Mouse (Mus musculus): ENCODE data around the gene Nat8f4.
A peak's percentile ranks its signal among the peaks of the same experiment; 100 is the strongest.
"Not testable (repeated sequence)": the region's sequence is repeated elsewhere in the genome, so short reads cannot be mapped to it uniquely, and the experiment has no call there.

The Nat8f4 gene

DNA sequence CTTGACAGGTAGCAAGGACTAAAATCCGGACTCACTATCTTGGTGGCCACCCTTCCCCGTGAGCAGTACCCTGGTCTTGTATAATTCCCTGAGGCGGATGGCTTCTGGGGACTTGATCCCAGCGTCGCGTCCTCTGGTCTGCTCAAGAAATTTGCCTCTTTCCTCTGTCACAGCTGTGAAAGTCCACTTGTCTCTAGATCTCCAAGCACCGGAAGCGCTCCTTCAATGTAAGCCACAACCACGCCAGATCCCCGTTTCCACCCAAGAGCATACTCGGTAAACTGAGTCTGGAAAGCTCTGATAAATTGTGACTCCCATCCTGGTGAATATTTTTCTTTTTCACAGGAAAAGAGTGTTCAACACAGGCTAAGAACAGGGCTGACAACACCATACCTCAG is 10.5 kb upstream of the Nat8f4 start:
- no peak for TF ChIP-seq GATA4 (IDR thresholded peaks at IDR 0.05; ENCODE audit: insufficient replicate concordance, low read length)

DNA sequence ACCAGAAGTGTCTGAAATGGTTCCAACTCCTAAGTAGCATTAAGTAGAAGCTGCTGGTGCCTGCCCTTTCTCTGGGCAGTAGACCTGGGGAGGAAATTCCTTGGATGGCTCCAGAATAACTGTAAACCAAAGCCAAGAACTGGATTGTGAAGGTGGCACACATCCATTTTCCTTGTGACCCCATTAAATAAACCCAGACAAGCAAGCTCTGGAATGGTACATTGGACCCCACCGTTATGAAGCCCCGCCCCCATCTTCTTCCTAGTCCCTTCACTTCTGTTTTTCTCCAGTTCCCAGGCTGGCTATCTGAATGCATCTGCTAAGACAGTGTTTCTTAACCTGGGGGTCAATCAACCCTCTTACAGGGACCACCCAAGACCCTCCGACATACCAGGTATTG is 6.9 kb upstream of the Nat8f4 start, which contains the start of gene Tprkb:
Gene Tprkb, plus strand, starts transcription at position 279 of the 400 bp plus-strand sequence.
- no peak for TF ChIP-seq GATA4 (IDR thresholded peaks at IDR 0.05; ENCODE audit: insufficient replicate concordance, low read length)

DNA sequence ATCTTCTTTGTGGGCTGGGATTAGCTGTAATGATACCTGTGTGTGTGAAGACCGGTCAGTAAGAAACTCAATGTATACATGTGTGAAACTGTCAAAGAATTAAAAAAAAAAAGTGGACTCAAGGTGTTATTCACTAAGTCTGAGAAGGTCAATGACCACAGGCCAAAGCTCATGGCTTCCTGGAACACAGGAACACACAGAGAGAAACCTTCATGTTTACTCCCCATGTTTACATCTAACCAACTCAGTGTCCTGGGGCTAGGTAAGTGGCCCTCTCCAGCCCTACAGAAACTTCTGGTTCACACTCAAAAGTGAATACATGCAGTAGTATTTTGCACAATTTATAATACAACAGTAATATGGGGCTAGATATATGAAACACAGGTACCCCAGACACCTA is 5.0 kb upstream of the Nat8f4 start:
- TF ChIP-seq GATA4 (IDR thresholded peaks at IDR 0.05; ENCODE audit: insufficient replicate concordance, low read length): no peak

GRCm38 (mm10) chr6:85908341-85908740 is 3.7 kb upstream of the Nat8f4 start:
- no peak for TF ChIP-seq GATA4 (IDR thresholded peaks at IDR 0.05; ENCODE audit: insufficient replicate concordance, low read length)

DNA sequence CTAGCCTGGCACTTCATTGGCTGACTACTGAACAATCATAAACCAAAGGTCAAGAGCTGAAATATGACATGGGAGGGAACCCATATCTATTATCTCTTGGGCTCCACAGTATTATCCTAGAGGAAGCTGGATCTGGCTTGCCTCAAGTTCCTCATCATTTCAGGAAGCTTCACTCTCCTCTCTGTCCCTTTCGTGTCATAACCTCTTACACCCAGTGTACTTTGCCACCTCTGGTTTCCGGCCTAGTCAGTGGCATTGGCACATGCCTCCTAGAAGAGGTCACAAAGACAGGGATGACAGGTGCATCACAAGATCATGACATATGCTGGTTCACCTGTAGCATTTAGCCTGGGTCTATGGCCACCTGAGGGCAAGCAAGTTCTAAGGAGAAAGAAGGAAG is 2.4 kb downstream of the Nat8f4 start:
- no peak for TF ChIP-seq GATA4 (IDR thresholded peaks at IDR 0.05; ENCODE audit: insufficient replicate concordance, low read length)

- no peak for TF ChIP-seq GATA4 (IDR thresholded peaks at IDR 0.05; ENCODE audit: insufficient replicate concordance, low read length)
Measured at GRCm38 (mm10) chr6:85888961-85889360, 15.7 kb downstream of the Nat8f4 start.

GRCm38 (mm10) chr6:85884311-85884710 is 20.4 kb downstream of the Nat8f4 start:
- TF ChIP-seq GATA4 (IDR thresholded peaks at IDR 0.05; ENCODE audit: insufficient replicate concordance, low read length): no peak

GRCm38 (mm10) chr6:85869006-85869405 is 35.7 kb downstream of the Nat8f4 start, which contains the start of gene Nat8f2:
Gene Nat8f2, minus strand, starts transcription at chr6:85869158.
- TF ChIP-seq GATA4 (IDR thresholded peaks at IDR 0.05; ENCODE audit: insufficient replicate concordance, low read length): not testable (repeated sequence)

DNA sequence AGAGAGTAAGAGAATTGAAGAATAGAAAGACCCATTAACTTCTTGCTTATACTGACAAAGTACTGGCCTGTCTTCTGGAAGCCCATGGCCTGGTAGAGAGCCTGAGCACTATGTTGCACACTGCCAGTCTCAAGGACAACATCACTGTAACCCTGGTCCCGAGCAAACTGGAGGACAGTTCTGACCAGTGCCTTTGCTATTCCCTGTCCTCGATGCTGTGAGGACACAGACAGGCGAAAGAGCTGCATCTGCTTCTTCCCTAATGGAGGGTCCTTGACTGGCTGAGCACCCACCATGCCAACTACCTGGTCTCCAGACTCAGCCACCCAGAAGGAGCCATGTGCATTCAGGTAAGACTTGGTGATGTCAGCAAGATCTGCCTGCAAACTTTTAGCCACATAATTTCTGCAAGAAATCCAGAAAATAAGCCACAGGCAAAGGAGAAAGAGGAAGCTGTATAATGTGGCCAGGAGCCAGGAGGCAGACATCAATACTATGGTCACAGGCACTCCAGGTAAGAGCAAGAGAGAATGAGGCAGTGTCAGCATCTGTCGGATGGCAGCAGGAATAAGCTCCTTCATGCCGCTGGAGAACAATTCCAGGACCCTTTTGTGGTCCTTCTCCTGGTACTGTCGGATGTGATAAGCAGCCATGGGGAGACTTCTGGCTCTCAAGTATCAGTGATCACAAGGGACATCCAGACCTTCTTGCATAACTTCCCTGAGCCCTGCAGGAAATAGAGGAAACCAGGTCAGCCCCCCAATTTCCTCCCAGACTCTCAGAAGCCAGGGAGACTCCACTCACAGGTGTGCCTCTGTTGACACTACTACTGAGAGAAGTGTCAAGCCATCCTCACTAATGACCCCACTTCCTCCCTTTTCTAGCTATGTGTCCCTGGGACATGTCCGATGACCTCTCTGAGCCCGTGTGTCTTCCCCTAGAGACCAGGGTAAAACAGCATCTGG is 36.7 kb downstream of the Nat8f4 start:
- TF ChIP-seq GATA4 (IDR thresholded peaks at IDR 0.05; ENCODE audit: insufficient replicate concordance, low read length): no peak

DNA sequence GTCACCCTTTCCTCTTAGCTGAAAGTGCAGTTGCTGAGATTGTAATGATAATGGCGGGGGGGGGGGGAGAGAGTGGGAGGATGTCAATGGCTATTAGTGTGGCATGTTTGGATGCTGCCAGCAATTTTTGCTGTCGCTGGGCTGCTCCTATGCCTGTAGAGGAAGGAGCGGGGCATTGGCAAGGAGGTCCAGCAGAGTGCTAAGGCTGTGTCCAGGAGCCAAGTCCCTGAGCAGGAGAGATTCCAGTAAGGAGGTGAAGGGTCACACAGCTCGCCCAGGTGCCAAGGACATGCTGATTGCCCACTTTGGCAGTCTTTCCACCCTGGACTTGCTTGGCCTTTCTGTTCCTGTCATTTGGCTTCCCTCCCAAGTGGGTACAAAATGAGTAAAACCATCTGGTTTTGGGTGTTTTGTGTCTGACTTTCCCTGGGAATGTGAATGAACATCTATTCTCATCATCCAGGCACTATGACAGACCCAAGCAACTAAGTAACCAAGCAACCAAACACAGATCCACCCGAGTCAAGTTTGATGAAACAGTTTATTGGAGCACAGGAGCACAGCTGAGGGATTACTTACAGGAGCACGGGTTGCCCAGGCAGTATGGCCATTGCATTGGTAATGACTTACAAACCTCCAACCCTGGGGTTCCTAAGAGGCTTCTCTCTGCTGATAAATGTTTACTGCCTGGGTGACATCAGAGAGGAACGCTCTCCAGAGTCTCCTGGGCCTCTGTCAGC is 39.6 kb downstream of the Nat8f4 start:
- peak; percentile 60; the same call in 1 of the 2 replicates for TF ChIP-seq GATA4 (IDR thresholded peaks at IDR 0.05; ENCODE audit: insufficient replicate concordance, low read length)

DNA sequence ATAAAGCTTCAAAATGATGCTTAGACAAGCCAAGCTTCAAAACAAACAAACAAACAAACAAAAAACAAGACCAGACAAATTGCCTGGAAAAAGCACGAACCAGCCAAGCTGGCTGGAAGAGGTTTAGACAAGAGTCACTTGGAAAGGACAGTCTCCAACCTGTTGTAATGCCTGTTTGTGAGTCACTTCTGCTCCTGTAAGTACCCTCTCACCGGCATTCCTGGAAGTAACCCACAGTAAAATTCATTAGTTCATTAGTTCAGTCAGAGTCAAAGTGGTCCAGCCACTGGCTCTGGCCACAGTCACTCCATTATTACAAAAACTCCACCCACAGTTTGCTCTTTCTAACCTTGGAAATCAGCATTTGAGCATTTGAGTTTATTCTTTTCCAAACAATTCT is 40.8 kb downstream of the Nat8f4 start:
- TF ChIP-seq GATA4 (IDR thresholded peaks at IDR 0.05; ENCODE audit: insufficient replicate concordance, low read length): no peak

GRCm38 (mm10) chr6:85863136-85863535 is 41.5 kb downstream of the Nat8f4 start:
- no peak for TF ChIP-seq GATA4 (IDR thresholded peaks at IDR 0.05; ENCODE audit: insufficient replicate concordance, low read length)

DNA sequence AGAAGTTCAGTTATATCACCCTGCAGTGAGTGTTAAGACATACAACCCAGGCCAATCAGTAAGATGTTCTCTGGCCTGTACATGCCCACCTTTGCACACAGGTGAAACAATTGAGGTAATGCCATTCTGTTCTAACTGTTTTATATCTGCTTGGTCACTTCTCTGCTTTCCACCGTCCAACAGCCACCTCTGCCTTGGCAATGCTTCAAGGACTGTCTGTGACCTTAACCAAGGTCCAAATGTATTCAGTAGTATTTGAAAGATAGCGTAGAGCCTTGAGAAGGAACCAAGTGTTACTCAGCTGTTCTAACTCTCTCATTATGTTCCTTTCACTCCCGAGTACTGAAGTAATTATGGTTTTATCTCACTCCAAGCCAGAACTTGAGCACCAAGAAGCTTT is 42.1 kb downstream of the Nat8f4 start:
- TF ChIP-seq GATA4 (IDR thresholded peaks at IDR 0.05; ENCODE audit: insufficient replicate concordance, low read length): peak; percentile 41; the same call in 1 of the 2 replicates

DNA sequence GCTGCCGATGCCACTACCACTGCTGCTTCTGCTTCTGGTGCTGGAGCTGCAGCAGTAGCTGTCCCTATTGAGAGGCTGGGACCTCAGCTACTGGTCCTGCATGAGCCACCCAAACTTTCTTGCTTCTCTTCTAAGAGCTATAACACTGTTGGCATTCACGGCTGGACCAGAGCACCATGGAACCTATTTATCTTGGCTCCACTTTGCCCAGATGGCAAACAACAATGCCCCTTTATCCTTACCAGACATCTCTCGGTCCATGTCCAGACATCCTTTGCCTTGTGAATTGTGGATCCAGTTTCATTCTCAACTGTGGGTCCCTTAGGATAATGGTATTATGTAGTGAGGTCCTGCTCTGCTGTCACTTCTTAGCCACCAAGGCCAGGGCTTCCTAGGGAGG is 43.4 kb downstream of the Nat8f4 start:
- TF ChIP-seq GATA4 (IDR thresholded peaks at IDR 0.05; ENCODE audit: insufficient replicate concordance, low read length): no peak

DNA sequence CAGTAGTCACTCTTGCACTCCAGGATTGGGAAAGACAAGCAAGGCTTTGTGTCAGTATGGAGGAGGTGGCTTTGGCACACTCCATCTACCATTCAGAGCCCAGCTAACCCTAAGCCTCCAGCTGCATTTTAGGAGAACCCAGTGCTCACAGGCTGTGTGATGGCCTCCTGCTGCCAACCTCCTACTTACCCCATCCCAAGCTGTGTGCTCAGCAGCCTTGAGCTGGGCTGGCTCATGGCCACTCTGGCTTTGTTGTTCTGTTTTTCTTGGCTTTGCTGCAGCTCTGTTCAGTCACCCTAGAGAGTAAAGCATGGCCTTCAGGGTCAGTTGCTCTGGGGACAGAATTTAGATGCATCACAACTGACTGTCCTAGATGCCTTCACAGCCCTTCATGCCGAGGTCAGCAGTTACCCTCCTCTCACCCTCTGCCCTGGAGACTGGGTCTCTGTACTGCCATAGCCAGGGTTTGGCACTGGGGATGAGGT is 48.4 kb downstream of the Nat8f4 start:
- TF ChIP-seq GATA4 (IDR thresholded peaks at IDR 0.05; ENCODE audit: insufficient replicate concordance, low read length): no peak

- TF ChIP-seq GATA4 (IDR thresholded peaks at IDR 0.05; ENCODE audit: insufficient replicate concordance, low read length): no peak
Measured at GRCm38 (mm10) chr6:85853481-85853880, 51.2 kb downstream of the Nat8f4 start.

All from liver, adult (tissue).